Mouse (Mus musculus): Measurements from ENCODE around the gene Psen2. TPM values are rescaled to one million over a fixed set of nuclear protein-coding genes. Genes with fewer than 3 reads are reported as not detected.

Gene Psen2
- polyA plus RNA-seq, 1 experiment, result 3.1 TPM

GRCm38 (mm10) chr1:180196508-180196907 lies 66.7 kb downstream of the Psen2 start:
- H3ac ChIP-seq (ENCODE audit: control insufficient read depth, insufficient read length, low read depth), result no peak overlapping the region
- no peak for TF ChIP-seq CTCF (IDR thresholded peaks at IDR 0.05; ENCODE audit: control insufficient read depth, insufficient read depth, insufficient read length)
- TF ChIP-seq CEBPB (IDR thresholded peaks at IDR 0.05; ENCODE audit: low read depth), result no peak
- TF ChIP-seq MYOD1 (IDR thresholded peaks at IDR 0.05; ENCODE audit: control insufficient read depth, insufficient read length, low read depth), result no peak
- TF ChIP-seq MYOG (IDR thresholded peaks at IDR 0.05; ENCODE audit: control insufficient read depth, extremely low read depth, insufficient read length), result no peak
- no peak for TF ChIP-seq USF1 (IDR thresholded peaks at IDR 0.05; ENCODE audit: low read depth)
- no peak for TF ChIP-seq MAX (IDR thresholded peaks at IDR 0.05)
- no peak for TF ChIP-seq FOSL1 (IDR thresholded peaks at IDR 0.05; ENCODE audit: insufficient read depth, low read length, poor library complexity, severe bottlenecking)
- H3K4me3 ChIP-seq (ENCODE audit: insufficient read depth, poor library complexity, severe bottlenecking), result no peak overlapping the region
- H3K79me3 ChIP-seq (ENCODE audit: low read depth), result no peaks in the 10 kb centered on the region
- H3K79me2 ChIP-seq (ENCODE audit: control insufficient read depth, insufficient read depth), result no peaks in the 10 kb centered on the region
- H3K27me3 ChIP-seq (ENCODE audit: control insufficient read depth, insufficient read depth, insufficient read length), result peaks cover 22% of the 10 kb centered on the region
- no peaks in the 10 kb centered on the region for H3K36me3 ChIP-seq (ENCODE audit: control insufficient read depth, insufficient read depth)

- Histone ChIP-seq H3ac (ENCODE audit: control insufficient read depth, insufficient read length, low read depth) (peak overlapping the region; percentile 66), H3K27me3 (ENCODE audit: control insufficient read depth, insufficient read depth, insufficient read length) (peaks cover 29% of the 10 kb centered on the region), H3K79me2 (ENCODE audit: control insufficient read depth, insufficient read depth) (no peaks in the 10 kb centered on the region), H3K4me3 (ENCODE audit: insufficient read depth, poor library complexity, severe bottlenecking) (peak overlapping the region; percentile 21), H3K79me3 (ENCODE audit: low read depth) (no peaks in the 10 kb centered on the region), H3K36me3 (ENCODE audit: control insufficient read depth, insufficient read depth) (no peaks in the 10 kb centered on the region)
- TF ChIP-seq MAX (IDR thresholded peaks at IDR 0.05) (peak; percentile 90), CTCF (IDR thresholded peaks at IDR 0.05; ENCODE audit: control insufficient read depth, insufficient read depth, insufficient read length) (no peak), USF1 (IDR thresholded peaks at IDR 0.05; ENCODE audit: low read depth) (peak; percentile 65)
Observed at GRCm38 (mm10) chr1:180195703-180196381, 67.4 kb downstream of the Psen2 start.

- H3K27me3 ChIP-seq (ENCODE audit: control insufficient read depth, insufficient read depth, insufficient read length), result peaks cover 37% of the 10 kb centered on the region
- no peak for TF ChIP-seq MYOG (IDR thresholded peaks at IDR 0.05; ENCODE audit: control insufficient read depth, extremely low read depth, insufficient read length)
- no peak for TF ChIP-seq CTCF (IDR thresholded peaks at IDR 0.05; ENCODE audit: control insufficient read depth, insufficient read depth, insufficient read length)
- TF ChIP-seq MAX (IDR thresholded peaks at IDR 0.05), result no peak
- TF ChIP-seq CEBPB (IDR thresholded peaks at IDR 0.05; ENCODE audit: low read depth), result no peak
- TF ChIP-seq MYOD1 (IDR thresholded peaks at IDR 0.05; ENCODE audit: control insufficient read depth, insufficient read length, low read depth), result no peak
- TF ChIP-seq USF1 (IDR thresholded peaks at IDR 0.05; ENCODE audit: low read depth), result no peak
- TF ChIP-seq FOSL1 (IDR thresholded peaks at IDR 0.05; ENCODE audit: insufficient read depth, low read length, poor library complexity, severe bottlenecking), result no peak
- H3ac ChIP-seq (ENCODE audit: control insufficient read depth, insufficient read length, low read depth), result peak overlapping the region; percentile 40
- H3K36me3 ChIP-seq (ENCODE audit: control insufficient read depth, insufficient read depth), result no peaks in the 10 kb centered on the region
- H3K79me2 ChIP-seq (ENCODE audit: control insufficient read depth, insufficient read depth), result no peaks in the 10 kb centered on the region
- H3K79me3 ChIP-seq (ENCODE audit: low read depth), result no peaks in the 10 kb centered on the region
- peak overlapping the region; percentile 21 for H3K4me3 ChIP-seq (ENCODE audit: insufficient read depth, poor library complexity, severe bottlenecking)
Observed at GRCm38 (mm10) chr1:180194781-180195471, 68.3 kb downstream of the Psen2 start.

- H3K27me3 ChIP-seq (ENCODE audit: control insufficient read depth, insufficient read depth, insufficient read length), result peaks cover 44% of the 10 kb centered on the region
- TF ChIP-seq USF1 (IDR thresholded peaks at IDR 0.05; ENCODE audit: low read depth) (no peak), MAX (IDR thresholded peaks at IDR 0.05) (no peak), CTCF (IDR thresholded peaks at IDR 0.05; ENCODE audit: control insufficient read depth, insufficient read depth, insufficient read length) (no peak), CEBPB (IDR thresholded peaks at IDR 0.05; ENCODE audit: low read depth) (no peak), MYOG (IDR thresholded peaks at IDR 0.05; ENCODE audit: control insufficient read depth, extremely low read depth, insufficient read length) (no peak), FOSL1 (IDR thresholded peaks at IDR 0.05; ENCODE audit: insufficient read depth, low read length, poor library complexity, severe bottlenecking) (no peak), MYOD1 (IDR thresholded peaks at IDR 0.05; ENCODE audit: control insufficient read depth, insufficient read length, low read depth) (no peak)
Observed at GRCm38 (mm10) chr1:180194048-180194447, 69.2 kb downstream of the Psen2 start.

GRCm38 (mm10) chr1:180193391-180193935 lies 69.8 kb downstream of the Psen2 start:
- no peaks in the 10 kb centered on the region for H3K79me3 ChIP-seq (ENCODE audit: low read depth)
- no peaks in the 10 kb centered on the region for H3K36me3 ChIP-seq (ENCODE audit: control insufficient read depth, insufficient read depth)
- TF ChIP-seq MYOG (IDR thresholded peaks at IDR 0.05; ENCODE audit: control insufficient read depth, extremely low read depth, insufficient read length), result no peak
- H3K4me3 ChIP-seq (ENCODE audit: insufficient read depth, poor library complexity, severe bottlenecking), result no peak overlapping the region
- H3K27me3 ChIP-seq (ENCODE audit: control insufficient read depth, insufficient read depth, insufficient read length), result peaks cover 47% of the 10 kb centered on the region
- H3ac ChIP-seq (ENCODE audit: control insufficient read depth, insufficient read length, low read depth), result no peak overlapping the region
- no peaks in the 10 kb centered on the region for H3K79me2 ChIP-seq (ENCODE audit: control insufficient read depth, insufficient read depth)

More at GRCm38 (mm10) chr1:180194048-180194447, 69.2 kb downstream of the Psen2 start:
- no peaks in the 10 kb centered on the region for H3K36me3 ChIP-seq (ENCODE audit: control insufficient read depth, insufficient read depth)
- H3K79me2 ChIP-seq (ENCODE audit: control insufficient read depth, insufficient read depth), result no peaks in the 10 kb centered on the region
- H3K4me3 ChIP-seq (ENCODE audit: insufficient read depth, poor library complexity, severe bottlenecking), result no peak overlapping the region
- H3K79me3 ChIP-seq (ENCODE audit: low read depth), result no peaks in the 10 kb centered on the region
- no peak overlapping the region for H3ac ChIP-seq (ENCODE audit: control insufficient read depth, insufficient read length, low read depth)
